Mouse (Mus musculus): ENCODE data around the gene Flcn. TPM values are rescaled to one million over a fixed set of nuclear protein-coding genes. Genes with fewer than 3 reads are reported as not detected.

The Flcn gene
- polyA plus RNA-seq, 1 experiment from 2014 or later, result 35.1 TPM

GRCm38 (mm10) chr11:59754504-59754903 lies 55.3 kb downstream of the Flcn start:
- no peak overlapping the region for H3K27ac ChIP-seq (replicated peaks)
- DNase-seq (ENCODE audit: low spot score), result no peak
- peaks cover 100% of the 10 kb centered on the region for H3K36me3 ChIP-seq (replicated peaks)
- no peaks in the 10 kb centered on the region for H3K27me3 ChIP-seq (replicated peaks; ENCODE audit: low read depth, poor library complexity, severe bottlenecking)
- no peaks in the 10 kb centered on the region for H3K9me3 ChIP-seq
- WGBS, result 96% methylated on average over 6 of the region's 6 CpGs
- H3K4me1 ChIP-seq, result no peaks in the 10 kb centered on the region
- no peak overlapping the region for H3K4me3 ChIP-seq

- 95% methylated on average over 3 of the region's 3 CpGs for WGBS
- Histone ChIP-seq H3K9me3 (no peaks in the 10 kb centered on the region), H3K36me3 (replicated peaks) (peaks cover 80% of the 10 kb centered on the region)
These were observed 60.8 kb downstream of the Flcn start for GRCm38 (mm10) chr11:59749050-59749449.

GRCm38 (mm10) chr11:59746614-59747013 lies 63.2 kb downstream of the Flcn start:
- H3K27ac ChIP-seq (replicated peaks), result no peak overlapping the region
- H3K4me3 ChIP-seq, result no peak overlapping the region
- WGBS, result 90% methylated on average over 2 of the region's 2 CpGs
- H3K9me3 ChIP-seq, result no peaks in the 10 kb centered on the region
- no peaks in the 10 kb centered on the region for H3K4me1 ChIP-seq
- H3K27me3 ChIP-seq (replicated peaks; ENCODE audit: low read depth, poor library complexity, severe bottlenecking), result no peaks in the 10 kb centered on the region
- H3K36me3 ChIP-seq (replicated peaks), result peaks cover 80% of the 10 kb centered on the region
- peak; percentile 24 for DNase-seq (ENCODE audit: low spot score)

More at GRCm38 (mm10) chr11:59749050-59749449, 60.8 kb downstream of the Flcn start:
- no peak overlapping the region for H3K4me3 ChIP-seq
- DNase-seq (ENCODE audit: low spot score), result no peak
- no peaks in the 10 kb centered on the region for H3K27me3 ChIP-seq (replicated peaks; ENCODE audit: low read depth, poor library complexity, severe bottlenecking)
- H3K27ac ChIP-seq (replicated peaks), result no peak overlapping the region
- no peaks in the 10 kb centered on the region for H3K4me1 ChIP-seq

- H3K4me3 ChIP-seq, result no peak overlapping the region
- H3K27me3 ChIP-seq (replicated peaks; ENCODE audit: low read depth, poor library complexity, severe bottlenecking), result no peaks in the 10 kb centered on the region
- 95% methylated on average over 5 of the region's 5 CpGs for whole genome bisulfite sequencing
- no peaks in the 10 kb centered on the region for H3K9me3 ChIP-seq
- DNase-seq (ENCODE audit: low spot score), result no peak
- H3K36me3 ChIP-seq (replicated peaks), result peaks cover 80% of the 10 kb centered on the region
- H3K4me1 ChIP-seq, result no peaks in the 10 kb centered on the region
- no peak overlapping the region for H3K27ac ChIP-seq (replicated peaks)
These were observed 64.0 kb downstream of the Flcn start for GRCm38 (mm10) chr11:59745851-59746250.

GRCm38 (mm10) chr11:59744374-59744773 lies 65.4 kb downstream of the Flcn start:
- H3K36me3 ChIP-seq (replicated peaks), result peaks cover 80% of the 10 kb centered on the region
- no peaks in the 10 kb centered on the region for H3K27me3 ChIP-seq (replicated peaks; ENCODE audit: low read depth, poor library complexity, severe bottlenecking)
- H3K9me3 ChIP-seq, result no peaks in the 10 kb centered on the region
- 90% methylated on average over 4 of the region's 4 CpGs for WGBS
- H3K4me3 ChIP-seq, result no peak overlapping the region
- H3K27ac ChIP-seq (replicated peaks), result no peak overlapping the region
- H3K4me1 ChIP-seq, result no peaks in the 10 kb centered on the region
- no peak for DNase-seq (ENCODE audit: low spot score)

GRCm38 (mm10) chr11:59743712-59744111 lies 66.1 kb downstream of the Flcn start:
- DNase-seq (ENCODE audit: low spot score), result no peak
- Histone ChIP-seq H3K4me1 (no peaks in the 10 kb centered on the region), H3K4me3 (no peak overlapping the region), H3K27ac (replicated peaks) (no peak overlapping the region), H3K36me3 (replicated peaks) (peaks cover 80% of the 10 kb centered on the region), H3K27me3 (replicated peaks; ENCODE audit: low read depth, poor library complexity, severe bottlenecking) (no peaks in the 10 kb centered on the region), H3K9me3 (no peaks in the 10 kb centered on the region)
- WGBS, result 93% methylated on average over 1 of the region's 1 CpGs

- peaks cover 81% of the 10 kb centered on the region for H3K36me3 ChIP-seq (replicated peaks)
- WGBS, result 90% methylated on average over 2 of the region's 2 CpGs
These were observed 66.5 kb downstream of the Flcn start for GRCm38 (mm10) chr11:59743307-59743706.

GRCm38 (mm10) chr11:59741915-59742314 lies 67.9 kb downstream of the Flcn start:
- H3K4me3 ChIP-seq, result no peak overlapping the region
- no peaks in the 10 kb centered on the region for H3K4me1 ChIP-seq
- 93% methylated on average over 5 of the region's 5 CpGs for WGBS
- H3K9me3 ChIP-seq, result no peaks in the 10 kb centered on the region
- H3K27me3 ChIP-seq (replicated peaks; ENCODE audit: low read depth, poor library complexity, severe bottlenecking), result no peaks in the 10 kb centered on the region
- no peak overlapping the region for H3K27ac ChIP-seq (replicated peaks)
- DNase-seq (ENCODE audit: low spot score), result no peak
- peaks cover 90% of the 10 kb centered on the region for H3K36me3 ChIP-seq (replicated peaks)

More at GRCm38 (mm10) chr11:59743307-59743706, 66.5 kb downstream of the Flcn start:
- Histone ChIP-seq H3K4me3 (no peak overlapping the region), H3K9me3 (no peaks in the 10 kb centered on the region), H3K27ac (replicated peaks) (no peak overlapping the region), H3K4me1 (no peaks in the 10 kb centered on the region), H3K27me3 (replicated peaks; ENCODE audit: low read depth, poor library complexity, severe bottlenecking) (no peaks in the 10 kb centered on the region)
- DNase-seq (ENCODE audit: low spot score), result no peak

Other genes starting within 250 kb of the Flcn start
- 0.06 TPM in 1 of 2 replicates, not detected in the other for gene Olfr222, start 233.8 kb downstream of the Flcn start, polyA plus RNA-seq (2016; fragmentation: Nextera tagmentation; extraction: Ambion mirVana)
- gene Olfr223, start 216.7 kb downstream of the Flcn start, polyA plus RNA-seq (2016; fragmentation: Nextera tagmentation; extraction: Ambion mirVana), result not detected in 2 replicates
- 40.8 and 49.9 TPM in 2 replicates for gene Mprip, start 148.7 kb downstream of the Flcn start, polyA plus RNA-seq (2016; fragmentation: Nextera tagmentation; extraction: Ambion mirVana)
- 4.7 TPM in 2 replicates for gene Pld6, start 22.4 kb downstream of the Flcn start, polyA plus RNA-seq (2016; fragmentation: Nextera tagmentation; extraction: Ambion mirVana)
- 34.3 and 37.3 TPM in 2 replicates for gene Nt5m, start 29.4 kb upstream of the Flcn start, polyA plus RNA-seq (2016; fragmentation: Nextera tagmentation; extraction: Ambion mirVana)
- 224 and 231 TPM in 2 replicates for gene Cops3, start 29.8 kb upstream of the Flcn start, polyA plus RNA-seq (2016; fragmentation: Nextera tagmentation; extraction: Ambion mirVana)
- gene Med9, start 138.2 kb upstream of the Flcn start, polyA plus RNA-seq (2016; fragmentation: Nextera tagmentation; extraction: Ambion mirVana), result 48.3 and 51.5 TPM in 2 replicates
- gene Rasd1, start 154.9 kb upstream of the Flcn start, polyA plus RNA-seq (2016; fragmentation: Nextera tagmentation; extraction: Ambion mirVana), result 2.1 and 2.4 TPM in 2 replicates
- gene Pemt, start 236.5 kb upstream of the Flcn start, polyA plus RNA-seq (2016; fragmentation: Nextera tagmentation; extraction: Ambion mirVana), result 7.8 and 8.7 TPM in 2 replicates